Mouse (Mus musculus) B cell, adult (primary cell): Measurements from ENCODE around the gene Zswim7. TPM values are rescaled to one million over a fixed set of nuclear protein-coding genes. Genes with fewer than 3 reads are reported as not detected.

ENCODE experiments used
- total RNA-seq: library from RNA; stranded (reverse); gene quantifications from 4 replicates; pipeline ENCODE4 v1.2.4, GENCODE M21; 2023; ENCODE audit not compliant: inconsistent age

The Zswim7 gene
- total RNA-seq, result 6.8 to 9.7 TPM (median 8.1 TPM) in 4 replicates

GRCm38 (mm10) chr11:62280675-62281600, at the start of gene Zswim7, which contains the start of gene Ttc19:
Gene Zswim7 (minus strand): TSS chr11:62281375.
Gene Ttc19 (plus strand): TSS chr11:62281473.

GRCm38 (mm10) chr11:62248401-62249244, 32.6 kb downstream of the Zswim7 start, which contains the start of gene Adora2b:
Gene Adora2b (plus strand): TSS chr11:62248984.

Other genes with a start within 250 kb of the Zswim7 start
- gene Adora2b, start 32.4 kb downstream of the Zswim7 start, total RNA-seq, result not detected in 4 replicates
- gene Ttc19, start 98 bp upstream of the Zswim7 start, total RNA-seq, result 20.1 to 25.9 TPM (median 23.9 TPM) in 4 replicates
- gene Pigl, start 177.1 kb upstream of the Zswim7 start, total RNA-seq, result 6.5 to 10.3 TPM (median 7.4 TPM) in 4 replicates
- 287 to 342 TPM (median 318 TPM) in 4 replicates for gene Ncor1, start 177.2 kb upstream of the Zswim7 start, total RNA-seq